Mouse (Mus musculus): ENCODE data around the gene Kbtbd12.

- TF ChIP-seq CTCF (IDR thresholded peaks at IDR 0.05; ENCODE audit: low read depth) = peak; percentile 12; the same call in 1 of the 2 replicates
- TF ChIP-seq EP300 (IDR thresholded peaks at IDR 0.05; ENCODE audit: low read depth) = peak; percentile 75
Observed at GRCm38 (mm10) chr6:88502030-88502970, 135.4 kb downstream of the Kbtbd12 start.
